Mouse (Mus musculus) skeletal muscle tissue, postnatal 0 days (tissue): ENCODE measurements around the gene Zfp874a. TPM values are rescaled to one million over a fixed set of nuclear protein-coding genes. Genes with fewer than 3 reads are reported as not detected.

Source experiments
- polyA plus RNA-seq: library from polyadenylated mRNA; unstranded; fragments of >200 nt; fragmentation: Nextera tagmentation; extraction: Ambion mirVana; gene quantifications from 2 replicates; pipeline ENCODE4 v1.2.1, GENCODE M21; 2015

Gene Zfp874a
- polyA plus RNA-seq = 3.9 and 5.3 TPM in 2 replicates

GRCm38 (mm10) chr13:67451172-67452020 lies at the start of gene Zfp874a:
TSS of gene Zfp874a (minus strand) at chr13:67451624.

GRCm38 (mm10) chr13:67500084-67500719 lies 48.8 kb upstream of the Zfp874a start, which contains the start of gene Zfp58:
TSS of gene Zfp58 (minus strand) at chr13:67500555.

GRCm38 (mm10) chr13:67483625-67484423 lies 32.4 kb upstream of the Zfp874a start, which contains the start of gene Zfp874b:
TSS of gene Zfp874b (minus strand) at chr13:67484258.

GRCm38 (mm10) chr13:67421207-67421857 lies 30.1 kb downstream of the Zfp874a start, which contains the start of gene Zfp459:
TSS of gene Zfp459 (minus strand) at chr13:67421418.

GRCm38 (mm10) chr13:67399183-67399903 lies 52.1 kb downstream of the Zfp874a start, which contains the start of gene Zfp429:
TSS of gene Zfp429 (minus strand) at chr13:67399819.

GRCm38 (mm10) chr13:67375050-67375911 lies 76.1 kb downstream of the Zfp874a start, which contains the start of the genes Gm28041 and Zfp456:
TSS of gene Gm28041 (minus strand) at chr13:67375733.
TSS of gene Zfp456 (minus strand) at chr13:67375810.

Other genes with a start within 250 kb of the Zfp874a start
- 0.56 and 0.71 TPM in 2 replicates for gene Zfp458, start 173.2 kb downstream of the Zfp874a start, polyA plus RNA-seq
- 0.34 and 0.73 TPM in 2 replicates for gene Zfp457, start 145.1 kb downstream of the Zfp874a start, polyA plus RNA-seq
- gene Zfp595, start 119.1 kb downstream of the Zfp874a start, polyA plus RNA-seq = 0.62 and 0.69 TPM in 2 replicates
- not detected in 2 replicates for gene Gm28044, start 91.1 kb downstream of the Zfp874a start, polyA plus RNA-seq
- 0.37 and 0.41 TPM in 2 replicates for gene Zfp953, start 91.0 kb downstream of the Zfp874a start, polyA plus RNA-seq
- gene Gm28041, start 75.9 kb downstream of the Zfp874a start, polyA plus RNA-seq = 0.19 TPM in 1 of 2 replicates, not detected in the other
- 0.22 and 0.65 TPM in 2 replicates for gene Zfp456, start 75.8 kb downstream of the Zfp874a start, polyA plus RNA-seq
- gene Zfp429, start 51.8 kb downstream of the Zfp874a start, polyA plus RNA-seq = 1.6 and 3.1 TPM in 2 replicates
- 0.06 and 0.13 TPM in 2 replicates for gene Zfp459, start 30.2 kb downstream of the Zfp874a start, polyA plus RNA-seq
- 1.8 and 2.6 TPM in 2 replicates for gene Zfp874b, start 32.6 kb upstream of the Zfp874a start, polyA plus RNA-seq
- gene Zfp58, start 48.9 kb upstream of the Zfp874a start, polyA plus RNA-seq = 4.0 and 4.8 TPM in 2 replicates
- gene Gm26965, start 74.5 kb upstream of the Zfp874a start, polyA plus RNA-seq = not detected in 2 replicates
- 11.6 and 13.0 TPM in 2 replicates for gene Zfp87, start 74.6 kb upstream of the Zfp874a start, polyA plus RNA-seq
- gene Zfp748, start 102.2 kb upstream of the Zfp874a start, polyA plus RNA-seq = 2.9 and 3.0 TPM in 2 replicates
- gene Zfp729b, start 158.1 kb upstream of the Zfp874a start, polyA plus RNA-seq = 1.2 and 1.8 TPM in 2 replicates
- 0.22 TPM in 1 of 2 replicates, not detected in the other for gene Gm49345, start 186.1 kb upstream of the Zfp874a start, polyA plus RNA-seq
- 0.93 and 1.6 TPM in 2 replicates for gene Zfp729a, start 186.2 kb upstream of the Zfp874a start, polyA plus RNA-seq
- gene Zfp738, start 235.4 kb upstream of the Zfp874a start, polyA plus RNA-seq = 4.7 and 4.8 TPM in 2 replicates